Mouse (Mus musculus) CH12F3 (cell line): ENCODE data around the gene Bloc1s1.

Experiments
- in situ Hi-C: fragments of 300-500 bp; cut with MboI; formaldehyde crosslinking; loops from 2 replicates; pipeline ENCODE4 v1.14.3; 2020; ENCODE audit warnings: low sequenced_read_pairs

Gene Bloc1s1

GRCm38 (mm10) chr10:128923935-128924334, at the start of gene Bloc1s1:
TSS of gene Bloc1s1 (minus strand) at chr10:128924035.
- in situ Hi-C loops = no loop called here

DNA sequence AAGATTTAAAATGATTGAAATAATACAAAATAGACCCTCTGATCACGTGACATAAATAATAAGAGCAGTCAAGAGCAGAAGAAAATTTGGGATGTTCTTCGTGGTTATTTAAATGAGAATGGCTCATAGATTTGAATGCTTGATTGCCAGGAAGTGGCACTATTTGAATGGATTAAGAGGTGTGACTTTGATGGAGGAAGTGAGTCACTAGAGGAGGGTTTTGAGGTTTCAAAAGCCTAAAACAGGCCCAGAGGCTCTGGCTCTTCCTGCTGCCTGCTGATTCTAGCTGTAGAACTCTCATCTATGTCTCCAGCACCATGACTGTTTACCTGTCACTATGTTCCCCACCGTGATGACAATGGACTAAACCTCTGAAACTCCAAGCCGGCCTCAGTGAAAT, 49.0 kb upstream of the Bloc1s1 start:
- in situ Hi-C loops = no loop called here

DNA sequence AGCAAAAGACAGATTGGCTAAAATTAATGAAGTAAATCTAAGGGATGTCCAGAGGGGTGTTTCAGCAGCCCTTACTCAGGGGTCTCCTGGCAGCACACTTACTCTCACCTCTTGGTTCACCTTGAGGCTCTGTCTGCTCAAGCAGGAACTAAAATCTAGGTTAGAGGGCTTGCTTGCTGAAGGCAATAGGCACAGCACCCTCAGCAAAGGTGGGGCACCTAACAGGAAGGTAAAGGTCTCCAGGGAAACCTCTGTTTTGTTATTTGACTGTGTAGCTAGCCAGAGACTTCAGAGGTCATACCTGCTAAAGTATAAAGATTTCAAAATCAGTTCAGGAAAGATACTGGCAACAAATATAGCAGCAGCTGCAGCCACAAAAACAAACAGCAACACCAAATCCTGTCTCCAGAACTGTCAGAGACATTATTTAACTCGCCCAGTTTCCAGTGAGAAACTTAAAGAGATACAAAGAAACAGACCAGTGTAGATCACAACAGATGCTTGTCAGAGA, 47.0 kb upstream of the Bloc1s1 start:
- in situ Hi-C loops = no loop called here

DNA sequence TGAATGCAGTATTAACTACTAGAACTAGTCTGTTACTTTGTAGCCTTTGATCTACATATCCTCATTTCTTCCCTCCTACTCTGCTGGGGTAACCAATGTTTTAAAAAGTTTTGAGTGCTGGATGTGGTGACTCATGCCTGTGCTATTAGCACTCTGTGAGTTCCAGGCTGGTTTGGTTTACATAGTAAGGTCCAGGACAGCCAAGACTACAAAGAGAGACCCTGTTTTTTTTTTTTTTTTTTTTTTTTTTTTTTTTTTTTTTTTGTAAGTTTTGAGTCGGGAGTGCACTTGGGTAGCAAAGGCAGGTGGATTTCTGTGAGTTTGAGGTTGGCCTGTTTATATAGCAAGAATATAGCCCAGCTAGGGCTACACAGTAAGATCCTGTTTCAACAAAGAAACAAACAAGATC, 44.5 kb upstream of the Bloc1s1 start:
- in situ Hi-C loops = no loop called here

DNA sequence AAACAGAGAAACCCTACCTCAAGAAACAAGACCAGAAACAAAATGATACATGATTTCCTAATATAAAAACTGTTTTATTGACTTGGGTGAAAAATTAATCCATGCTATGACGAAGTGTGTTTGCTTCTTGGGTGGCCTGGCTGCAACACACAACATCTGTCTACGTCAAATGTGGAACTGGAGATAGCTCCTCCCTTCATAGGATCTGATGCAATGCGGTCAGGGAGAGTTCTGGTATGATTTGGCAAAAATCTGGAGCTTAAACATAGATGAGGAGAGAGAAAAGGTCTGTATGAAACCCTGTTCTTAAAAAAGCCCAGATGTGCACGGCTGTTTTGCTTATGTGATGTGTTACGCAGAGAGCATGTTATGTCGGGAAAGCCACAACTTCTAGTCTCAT, 42.0 kb upstream of the Bloc1s1 start:
- in situ Hi-C loops = no loop called here

DNA sequence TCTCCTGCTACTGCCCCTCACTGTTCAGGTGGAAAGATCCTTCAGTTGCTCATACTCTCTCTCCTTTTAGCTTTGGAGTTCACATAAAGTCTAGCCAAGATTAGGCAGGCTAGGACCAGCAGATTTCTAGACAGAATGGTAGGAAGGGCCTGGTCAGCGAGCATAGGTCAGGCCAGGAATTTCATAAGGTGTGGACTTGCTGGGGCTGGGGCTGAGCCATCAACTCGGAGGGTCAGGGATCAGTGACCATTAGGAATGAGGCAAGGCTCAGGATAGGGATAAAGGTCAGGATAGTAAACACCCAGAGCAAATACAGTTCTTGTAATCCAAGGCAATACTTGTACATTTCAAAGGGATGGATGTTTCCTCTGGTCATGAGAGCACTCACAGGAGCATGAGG, 41.1 kb upstream of the Bloc1s1 start:
- in situ Hi-C loops = no loop called here

GRCm38 (mm10) chr10:128960590-128961584, 37.1 kb upstream of the Bloc1s1 start, which contains the start of gene Mettl7b:
TSS of gene Mettl7b (minus strand) at chr10:128960988.
- in situ Hi-C loops = no loop called here

- in situ Hi-C loops = no loop called here
Measured at GRCm38 (mm10) chr10:128960142-128960541, 36.3 kb upstream of the Bloc1s1 start.

GRCm38 (mm10) chr10:128958340-128958739, 34.5 kb upstream of the Bloc1s1 start:
- in situ Hi-C loops = no loop called here

DNA sequence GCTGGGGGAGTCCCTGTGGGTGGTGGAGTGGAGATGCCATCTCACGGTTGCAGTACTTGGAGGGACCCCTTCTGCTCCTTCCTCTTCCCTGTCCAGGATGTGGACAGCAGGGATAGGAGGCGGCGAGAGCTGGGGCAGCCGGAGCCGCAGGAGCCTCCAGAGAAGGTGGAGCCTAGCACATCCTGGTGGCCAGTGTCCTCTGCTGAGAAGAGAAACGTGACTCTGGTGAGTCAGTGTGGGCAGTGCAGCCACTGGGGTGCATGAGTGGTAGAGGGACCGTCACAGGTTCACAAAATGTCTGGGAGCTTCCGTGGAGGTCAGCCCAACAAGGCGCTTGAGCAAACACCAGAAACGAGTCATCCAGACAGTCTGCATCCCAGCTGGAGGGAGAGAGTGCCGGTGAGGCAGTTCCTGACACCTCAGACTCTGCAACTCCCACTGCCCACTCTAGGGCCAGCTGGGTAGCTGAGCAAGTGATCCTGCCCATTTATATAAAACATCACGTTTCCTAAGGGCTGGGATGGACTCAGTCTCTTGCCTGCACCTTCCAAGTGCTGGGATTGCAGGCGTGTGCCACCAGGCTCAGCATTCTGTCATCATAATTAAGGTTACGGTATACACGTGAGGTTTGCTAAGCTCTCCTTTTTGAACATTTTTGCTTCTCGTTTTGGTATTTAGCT, 26.5 kb upstream of the Bloc1s1 start:
- in situ Hi-C loops = no loop called here

- in situ Hi-C loops = no loop called here
Measured at GRCm38 (mm10) chr10:128947496-128947895, 23.7 kb upstream of the Bloc1s1 start.

GRCm38 (mm10) chr10:128945675-128946074, 21.8 kb upstream of the Bloc1s1 start:
- in situ Hi-C loops = no loop called here

DNA sequence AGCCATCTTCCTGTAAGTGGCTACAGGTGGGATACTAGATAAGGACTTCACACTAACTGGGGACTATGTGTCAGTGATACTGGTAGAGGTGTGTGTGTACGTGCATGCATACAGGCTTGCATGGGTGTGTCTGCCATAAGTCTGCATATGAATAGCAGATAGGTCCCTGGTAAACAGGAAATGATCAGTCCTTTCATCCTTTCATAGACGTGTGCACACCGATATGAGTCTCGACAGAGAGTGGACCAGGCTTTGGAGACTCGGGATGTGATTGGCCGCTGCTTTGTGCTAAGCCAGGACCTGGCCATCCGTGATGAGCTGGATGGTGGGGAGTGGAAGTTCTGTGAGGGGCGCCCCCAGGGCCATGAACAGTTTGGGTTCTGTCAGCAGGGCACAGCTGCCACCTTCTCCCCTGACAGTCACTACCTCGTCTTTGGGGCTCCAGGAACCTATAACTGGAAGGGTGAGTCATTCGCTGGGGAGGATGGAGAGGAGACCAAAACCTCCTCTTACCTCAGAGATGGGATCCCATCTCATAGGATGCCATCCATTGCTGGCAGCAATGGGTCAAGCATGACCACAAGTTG, 16.7 kb upstream of the Bloc1s1 start:
- in situ Hi-C loops = no loop called here

GRCm38 (mm10) chr10:128938974-128939373, 15.1 kb upstream of the Bloc1s1 start:
- in situ Hi-C loops = no loop called here

GRCm38 (mm10) chr10:128938457-128938856, 14.6 kb upstream of the Bloc1s1 start:
- in situ Hi-C loops = no loop called here

DNA sequence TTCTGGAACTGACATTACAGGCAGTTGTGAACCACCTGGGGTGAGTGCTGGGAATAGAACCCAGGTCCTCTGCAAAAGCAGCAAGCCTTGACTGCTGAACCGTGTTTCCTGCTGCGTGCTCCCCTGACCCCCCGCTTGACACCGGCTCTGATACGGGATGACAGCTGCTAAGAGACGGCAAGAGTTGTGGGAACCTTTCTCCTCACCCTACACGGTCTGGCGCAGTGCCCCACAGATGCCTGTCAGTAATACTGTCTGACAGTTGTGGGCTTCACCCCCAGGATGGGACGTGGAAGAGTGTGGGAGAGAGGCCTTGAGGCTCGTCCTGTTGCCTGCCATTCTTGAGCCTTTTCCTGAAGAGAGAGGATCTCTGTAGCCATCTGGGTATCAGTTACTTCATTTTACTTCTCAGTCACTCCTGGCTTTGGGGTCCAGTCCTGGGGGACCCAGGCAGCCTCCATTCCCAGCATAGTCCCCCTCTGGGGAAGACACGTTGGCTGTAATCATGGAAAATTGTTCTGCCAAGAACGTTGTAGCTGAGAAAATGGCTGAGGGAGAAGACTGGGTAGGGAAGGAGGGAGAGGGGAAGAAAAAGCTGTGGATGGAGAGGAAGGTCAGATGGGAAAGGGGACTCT, 14.0 kb upstream of the Bloc1s1 start:
- in situ Hi-C loops = no loop called here

- in situ Hi-C loops = no loop called here
Measured at GRCm38 (mm10) chr10:128935826-128936440, 12.1 kb upstream of the Bloc1s1 start.

DNA sequence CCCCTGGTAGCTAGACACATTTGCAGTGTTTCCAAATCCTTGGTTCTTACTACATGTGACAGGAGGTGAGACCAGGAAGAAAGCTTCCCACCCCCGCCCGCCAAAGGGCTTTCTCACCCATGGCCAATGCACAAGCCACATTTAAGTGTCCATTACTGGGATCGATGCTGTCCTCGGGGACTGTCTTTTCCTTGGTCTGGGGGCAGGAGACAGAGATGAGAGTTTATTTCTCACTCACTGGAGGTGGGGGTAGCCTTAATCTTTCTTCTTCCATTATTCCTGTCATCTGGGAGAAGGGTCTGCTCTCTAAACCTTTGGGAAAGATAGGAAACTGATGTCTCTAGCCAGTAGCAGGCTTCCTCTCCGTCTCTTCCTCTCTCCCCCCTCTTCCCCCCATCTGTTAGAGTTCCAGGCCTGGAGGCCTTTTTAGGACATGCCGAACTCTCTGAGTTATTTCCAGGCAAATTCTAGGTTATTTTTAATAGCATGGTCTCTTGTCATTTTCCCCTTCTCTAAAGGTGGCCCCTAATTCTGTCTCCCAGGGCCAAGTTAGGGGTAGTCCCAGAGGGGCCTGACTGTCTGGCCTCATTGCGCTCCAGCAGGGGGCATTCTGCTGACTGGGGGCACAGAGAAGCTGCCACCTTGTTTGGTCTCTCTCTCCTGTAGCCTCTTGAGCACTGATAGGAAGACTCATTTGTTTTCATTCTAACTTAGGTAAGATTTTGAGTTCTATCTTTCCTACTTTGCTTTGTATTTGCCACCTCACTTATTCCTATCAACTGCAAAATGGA, 11.4 kb upstream of the Bloc1s1 start:
- in situ Hi-C loops = no loop called here

DNA sequence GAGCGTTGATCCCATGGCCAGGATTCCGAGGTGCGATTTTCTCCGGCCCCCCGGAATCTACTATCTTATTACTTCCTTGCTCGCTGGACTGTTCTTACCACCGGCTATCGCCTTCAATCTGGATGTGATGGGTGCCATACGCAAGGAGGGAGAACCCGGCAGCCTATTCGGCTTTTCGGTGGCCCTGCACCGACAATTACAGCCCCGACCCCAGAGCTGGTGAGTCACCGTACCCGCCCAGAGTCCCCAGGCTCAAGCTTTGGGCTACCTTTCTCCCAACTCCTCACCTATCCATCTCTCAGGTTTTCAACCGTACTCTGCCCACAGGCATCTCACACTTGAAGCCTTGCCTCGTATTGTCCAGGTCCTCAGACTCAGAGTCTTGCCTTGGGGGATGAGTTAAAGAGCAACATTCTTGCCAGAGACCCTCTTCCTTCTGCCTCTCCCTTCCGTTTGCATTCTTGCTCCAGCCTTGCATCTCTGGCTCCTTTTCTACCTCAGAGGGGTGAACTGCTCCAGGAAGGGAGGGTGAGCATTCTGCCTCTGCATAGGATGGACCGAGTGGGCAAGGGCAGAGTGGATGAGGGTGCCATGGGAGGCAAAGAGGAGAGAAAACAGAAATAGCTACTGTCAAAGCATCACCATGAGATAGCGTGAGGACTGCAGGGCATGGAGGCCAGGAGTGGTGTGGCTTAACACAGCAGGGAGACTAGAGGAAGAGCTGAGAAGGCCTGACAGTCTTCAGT, 10.3 kb upstream of the Bloc1s1 start:
- in situ Hi-C loops = no loop called here
